Mouse (Mus musculus) heart, adult 11 months (tissue): ENCODE results near the gene Ksr1.
A peak's percentile ranks its signal among the peaks of the same experiment; 100 is the strongest.

Source experiments
- DNase-seq: peaks from one replicate; pipeline ENCODE4 v3.0.0; 2022

The Ksr1 gene

GRCm38 (mm10) chr11:78976731-78977510 is 169.3 kb downstream of the Ksr1 start:
- DNase-seq: peak; percentile 77

- DNase-seq: peak; percentile 98
Observed at GRCm38 (mm10) chr11:78973381-78974150, 172.6 kb downstream of the Ksr1 start.

GRCm38 (mm10) chr11:78972811-78973351 is 173.3 kb downstream of the Ksr1 start:
- peak; percentile 90 for DNase-seq

DNA sequence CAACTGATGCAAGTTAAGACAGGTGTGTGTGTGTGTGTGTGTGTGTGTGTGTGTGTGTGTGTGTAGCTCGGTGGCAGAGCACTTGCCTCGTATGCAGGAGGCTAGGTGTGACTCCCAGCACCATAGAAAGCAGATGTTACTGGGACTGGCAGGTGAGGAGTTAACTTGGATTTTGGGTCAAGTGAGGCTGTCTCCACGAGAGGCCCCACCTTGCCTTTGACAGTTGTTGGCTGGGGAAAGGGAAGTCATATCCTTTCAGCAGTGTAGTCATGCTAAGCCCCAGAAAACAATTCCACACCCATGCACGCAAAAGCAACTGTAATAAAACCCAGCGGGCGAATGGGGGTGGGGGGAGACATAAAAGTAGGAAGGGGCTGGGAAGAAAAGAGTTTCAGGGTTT is 173.9 kb downstream of the Ksr1 start:
- DNase-seq: peak; percentile 83

DNA sequence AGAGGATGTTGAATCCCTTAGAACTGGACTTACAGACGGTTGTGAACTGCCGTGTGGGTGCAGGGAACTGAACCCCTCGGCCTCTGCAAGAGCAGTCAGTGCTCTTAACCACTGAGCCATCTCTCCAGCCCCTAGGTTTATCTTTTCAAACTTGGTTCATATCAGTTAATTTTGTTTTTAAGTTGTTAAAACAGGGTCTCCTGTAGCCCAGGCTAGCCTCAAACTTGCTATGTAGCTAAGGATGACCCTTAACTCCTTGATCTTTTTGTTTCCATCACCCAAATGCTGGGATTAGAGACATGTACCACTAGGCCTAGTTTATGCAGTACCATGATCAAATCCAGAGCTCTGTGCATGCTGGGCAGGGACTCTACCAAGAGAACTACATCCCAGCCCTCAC is 174.5 kb downstream of the Ksr1 start:
- DNase-seq: peak; percentile 53

GRCm38 (mm10) chr11:78971096-78971495 is 175.1 kb downstream of the Ksr1 start:
- DNase-seq: peak; percentile 82

DNA sequence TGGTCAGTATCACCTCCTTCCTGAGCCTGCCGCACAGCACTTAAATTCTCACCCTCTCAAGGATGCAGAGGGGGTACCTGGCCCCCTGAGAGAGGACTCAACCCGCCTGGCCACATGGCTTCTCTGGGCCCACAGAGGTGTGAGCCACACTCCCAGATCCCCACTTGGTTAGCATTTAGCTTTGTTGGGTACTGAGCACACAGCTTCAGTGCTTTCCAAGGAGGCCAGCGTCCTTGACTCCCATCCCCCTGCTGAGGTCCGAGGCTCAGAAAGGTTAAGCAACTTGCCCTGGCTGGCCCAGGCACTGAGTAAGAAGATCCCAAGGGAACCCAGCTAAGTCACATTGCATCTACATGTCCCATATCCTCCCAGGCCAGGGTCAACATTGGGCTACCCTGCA is 178.1 kb downstream of the Ksr1 start:
- DNase-seq: peak; percentile 90

DNA sequence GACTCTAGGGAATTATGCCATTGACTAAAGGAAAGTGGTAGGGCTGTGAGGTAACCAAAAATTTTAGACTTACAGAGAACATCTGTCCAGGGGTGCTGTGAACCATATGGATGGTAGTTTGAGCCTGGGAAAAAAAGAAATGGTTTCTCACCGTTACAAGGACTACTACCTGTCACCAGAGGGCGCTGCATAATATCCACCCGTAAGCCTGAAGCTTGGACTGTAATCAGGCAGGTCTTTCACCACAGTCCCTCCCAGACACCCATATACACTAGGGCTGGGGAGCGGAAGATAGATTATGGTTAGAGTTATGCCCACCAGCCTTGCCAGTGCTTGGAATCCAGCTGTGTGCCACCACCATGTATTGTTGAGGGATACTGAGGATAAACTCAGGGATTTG is 178.8 kb downstream of the Ksr1 start:
- peak; percentile 85 for DNase-seq
